Mouse (Mus musculus): Measurements from ENCODE around the gene Gm11027. TPM values are rescaled to one million over a fixed set of nuclear protein-coding genes. Genes with fewer than 3 reads are reported as not detected.

The Gm11027 gene
- total RNA-seq (2023): not detected

DNA sequence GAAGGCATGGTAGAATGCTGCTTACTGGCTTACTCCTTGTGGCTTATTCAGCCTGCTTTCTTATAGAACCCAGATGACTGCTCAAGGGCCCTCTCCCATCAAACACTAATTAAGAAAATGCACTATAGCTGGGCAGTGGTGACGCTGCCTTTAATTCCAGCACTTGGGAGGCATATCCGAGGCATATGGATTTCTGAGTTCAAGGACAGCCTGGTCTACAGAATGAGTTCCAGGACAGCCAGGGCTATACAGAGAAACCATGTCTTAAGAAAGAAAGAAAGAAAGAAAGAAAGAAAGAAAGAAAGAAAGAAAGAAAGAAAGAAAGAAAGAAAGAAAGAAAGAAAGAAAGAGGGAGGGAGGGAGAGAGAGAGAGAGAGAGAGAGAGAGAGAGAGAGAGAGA lies at the start of gene Gm11027:
Gm11027 (plus strand) TSS at position 301 of the 400 bp plus-strand sequence.

DNA sequence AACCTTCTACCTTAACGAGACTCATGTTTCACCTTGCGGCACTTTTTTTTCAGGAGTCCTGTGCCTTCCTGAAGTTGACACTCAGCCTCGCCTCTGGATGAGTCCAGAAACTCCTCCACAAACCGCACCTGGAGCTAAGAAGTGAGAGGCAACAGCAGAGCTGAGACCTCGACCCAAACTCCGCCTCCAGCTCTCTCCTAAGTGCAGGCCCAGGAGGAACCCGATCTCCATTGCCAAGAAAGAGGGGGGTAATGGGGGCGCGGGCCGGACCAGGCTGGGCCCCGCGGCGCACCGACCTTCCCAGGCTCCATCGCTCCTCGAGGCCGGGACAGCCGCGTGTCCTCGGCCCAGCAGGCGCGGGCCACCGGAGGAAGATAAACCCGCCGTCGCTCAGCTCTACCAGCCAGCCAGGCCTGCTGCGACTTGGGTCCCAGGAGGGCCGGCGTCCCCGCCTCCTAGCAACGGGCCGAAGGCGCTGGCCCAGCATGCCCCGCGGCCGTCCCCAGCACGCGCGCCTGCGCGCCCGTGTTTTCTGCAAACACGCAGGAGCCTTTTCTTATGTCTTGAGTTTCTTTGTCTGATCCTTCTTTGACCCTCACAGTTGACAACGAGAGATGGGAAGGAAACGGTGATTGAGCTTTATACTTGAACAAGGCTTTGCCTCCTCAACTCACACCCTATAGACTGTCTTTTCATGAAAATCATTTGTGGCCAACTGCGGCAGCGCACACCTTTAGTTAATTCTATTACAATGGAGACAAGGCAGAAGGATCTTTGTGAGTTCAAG lies 12.4 kb upstream of the Gm11027 start, which contains the start of gene Wdr60:
Wdr60 (minus strand) TSS at position 468 of the 787 bp plus-strand sequence.

GRCm38 (mm10) chr12:116280653-116281364 lies 5.6 kb downstream of the Gm11027 start, which contains the start of gene Esyt2:
Gene Esyt2 (plus strand): TSS chr12:116281196.

Other genes with a start within 250 kb of the Gm11027 start
- gene Zfp386, start 227.7 kb upstream of the Gm11027 start, total RNA-seq (2023): 56.0 TPM
- not detected for gene Vipr2, start 197.7 kb upstream of the Gm11027 start, total RNA-seq (2023)
- 0.67 TPM for gene Wdr60, start 12.4 kb upstream of the Gm11027 start, total RNA-seq (2023)
- 280 TPM for gene Esyt2, start 5.8 kb downstream of the Gm11027 start, total RNA-seq (2023)
- 4.1 TPM for gene Ncapg2, start 130.0 kb downstream of the Gm11027 start, total RNA-seq (2023)
- not detected for gene Ptprn2, start 210.3 kb downstream of the Gm11027 start, total RNA-seq (2023)